Mouse (Mus musculus) CH12.LX (cell line): ENCODE data around the gene Esam.

Experiments
- CHD2 ChIP-seq: IDR thresholded peaks from 2 replicates; pipeline ENCODE4 v1.6.1; 2011; ENCODE audit warnings: low read length, improper control_type of control experiment
- CTCF ChIP-seq, 2 experiments: IDR thresholded peaks in 1 of 2; conservative IDR thresholded peaks in 1 of 2; 2 replicates each; pipeline ENCODE4 v1.5.1; 2011 to 2012; ENCODE audit warnings: low read depth in 2 of 2, low read length in 2 of 2, improper control_type of control experiment in 1 of 2, inconsistent platforms in 1 of 2, mild to moderate bottlenecking in 1 of 2, moderate library complexity in 1 of 2
- ELF1 ChIP-seq: IDR thresholded peaks from 2 replicates; pipeline ENCODE4 v1.6.1; 2014; ENCODE audit warnings: low read depth, mild to moderate bottlenecking, inconsistent platforms, low read length, improper control_type of control experiment
- EP300 ChIP-seq: IDR thresholded peaks from 2 replicates; pipeline ENCODE4 v1.6.1; 2011; ENCODE audit warnings: low read length, improper control_type of control experiment
- ETS1 ChIP-seq: conservative IDR thresholded peaks from 2 replicates; pipeline ENCODE4 v1.6.1; 2012; ENCODE audit warnings: low read depth, mild to moderate bottlenecking, inconsistent platforms, low read length, improper control_type of control experiment, moderate library complexity
- KAT2A ChIP-seq: IDR thresholded peaks from 2 replicates; pipeline ENCODE4 v1.6.1; 2012; ENCODE audit warnings: low read length, improper control_type of control experiment, inconsistent platforms; ENCODE audit not compliant: insufficient replicate concordance
- MAX ChIP-seq: IDR thresholded peaks from 2 replicates; pipeline ENCODE4 v1.6.1; 2011; ENCODE audit warnings: low read length, improper control_type of control experiment
- PAX5 ChIP-seq: IDR thresholded peaks from 2 replicates; pipeline ENCODE4 v1.6.1; 2012; ENCODE audit warnings: low read length, inconsistent platforms, mixed read lengths
- POLR2A ChIP-seq: IDR thresholded peaks from 2 replicates; pipeline ENCODE4 v1.6.1; 2011; ENCODE audit warnings: low read depth, mild to moderate bottlenecking, improper control_type of control experiment, low read length
- POLR2AphosphoS2 ChIP-seq: IDR thresholded peaks from 2 replicates; pipeline ENCODE4 v1.6.1; 2011; ENCODE audit warnings: low read depth, low read length, improper control_type of control experiment
- SIN3A ChIP-seq: IDR thresholded peaks from 2 replicates; pipeline ENCODE4 v1.6.1; 2012; ENCODE audit warnings: low read length, improper control_type of control experiment, inconsistent platforms
- TBP ChIP-seq: conservative IDR thresholded peaks from 2 replicates; pipeline ENCODE4 v1.6.1; 2011; ENCODE audit warnings: low read depth, low read length, improper control_type of control experiment
- UBTF ChIP-seq: IDR thresholded peaks from 2 replicates; pipeline ENCODE4 v1.6.1; 2012; ENCODE audit warnings: low read depth, mild to moderate bottlenecking, inconsistent platforms, low read length, improper control_type of control experiment, moderate library complexity
- ZKSCAN1 ChIP-seq: IDR thresholded peaks from 2 replicates; pipeline ENCODE4 v1.6.1; 2012; ENCODE audit warnings: low read depth, inconsistent platforms, low read length, improper control_type of control experiment, borderline replicate concordance

- no peak for TF ChIP-seq ELF1
- TF ChIP-seq CTCF (conservative IDR thresholded peaks at IDR 0.05 in 1 of 2, IDR thresholded peaks at IDR 0.05 in 1 of 2; ENCODE audit: low read depth in 2 of 2, low read length in 2 of 2) = no peak
- TF ChIP-seq UBTF = no peak
- no peak for TF ChIP-seq EP300
- TF ChIP-seq PAX5 = no peak
- TF ChIP-seq POLR2A = no peak
- no peak for TF ChIP-seq KAT2A
- no peak for TF ChIP-seq MAX
- TF ChIP-seq POLR2AphosphoS2 = no peak
- TF ChIP-seq TBP = no peak
- TF ChIP-seq ETS1 = no peak
- TF ChIP-seq SIN3A = no peak
- no peak for TF ChIP-seq ZKSCAN1
- no peak for TF ChIP-seq CHD2
These were observed 26.4 kb downstream of the Esam start for GRCm38 (mm10) chr9:37554279-37554678.
